Mouse (Mus musculus): ENCODE results near the gene Gm614. TPM values are rescaled to one million over a fixed set of nuclear protein-coding genes. Genes with fewer than 3 reads are reported as not detected.

The Gm614 gene
- total and polyA plus RNA-seq, 2 experiments from 2014 or later = not detected

GRCm38 (mm10) chrX:101260441-101261325 is 3.1 kb downstream of the Gm614 start:
- Histone ChIP-seq H3K9ac (replicated peaks; ENCODE audit: low read length) (no peak overlapping the region), H3K4me1 (ENCODE audit: insufficient read depth, low read length) (no peaks in the 10 kb centered on the region), H3K9me3 (ENCODE audit: low read length) (no peaks in the 10 kb centered on the region), H3K4me3 (ENCODE audit: low read length) (no peak overlapping the region), H3K4me2 (ENCODE audit: low read depth, low read length) (no peak overlapping the region), H3K27ac (no peak overlapping the region), H3K27me3 (ENCODE audit: insufficient read depth, low read length) (no peaks in the 10 kb centered on the region), H3K36me3 (ENCODE audit: insufficient read depth, low read length) (no peaks in the 10 kb centered on the region)
- DNase-seq (ENCODE audit: low spot score) = peak; percentile 6
- peak; percentile 43; the same call in 1 of the 2 replicates for ATAC-seq
- TF ChIP-seq CTCF (IDR thresholded peaks at IDR 0.05; ENCODE audit: low read depth) = no peak
- WGBS = 35% methylated on average over 9 of the region's 13 CpGs

GRCm38 (mm10) chrX:101256603-101257002 is 7.2 kb downstream of the Gm614 start:
- H3K27me3 ChIP-seq (ENCODE audit: insufficient read depth, low read length) = no peaks in the 10 kb centered on the region
- TF ChIP-seq CTCF (IDR thresholded peaks at IDR 0.05; ENCODE audit: low read depth) = no peak; the same call in 1 of the 2 replicates
- no peak overlapping the region for H3K4me2 ChIP-seq (ENCODE audit: low read depth, low read length)
- no peak overlapping the region for H3K27ac ChIP-seq
- no peaks in the 10 kb centered on the region for H3K4me1 ChIP-seq (ENCODE audit: insufficient read depth, low read length)
- no peak overlapping the region for H3K4me3 ChIP-seq (ENCODE audit: low read length)
- 85% methylated on average over 13 of the region's 13 CpGs for WGBS
- H3K9me3 ChIP-seq (ENCODE audit: low read length) = no peaks in the 10 kb centered on the region
- ATAC-seq (no peak), DNase-seq (ENCODE audit: low spot score) (peak; percentile 3)
- no peaks in the 10 kb centered on the region for H3K36me3 ChIP-seq (ENCODE audit: insufficient read depth, low read length)
- no peak overlapping the region for H3K9ac ChIP-seq (replicated peaks; ENCODE audit: low read length)

GRCm38 (mm10) chrX:101254740-101255139 is 9.1 kb downstream of the Gm614 start:
- Histone ChIP-seq H3K9me3 (ENCODE audit: low read length) (no peaks in the 10 kb centered on the region), H3K27me3 (ENCODE audit: insufficient read depth, low read length) (no peaks in the 10 kb centered on the region), H3K4me1 (ENCODE audit: insufficient read depth, low read length) (no peaks in the 10 kb centered on the region), H3K4me3 (ENCODE audit: low read length) (peak overlapping the region; percentile 48), H3K9ac (replicated peaks; ENCODE audit: low read length) (peak overlapping the region; percentile 40), H3K36me3 (ENCODE audit: insufficient read depth, low read length) (no peaks in the 10 kb centered on the region), H3K4me2 (ENCODE audit: low read depth, low read length) (peak overlapping the region; percentile 68), H3K27ac (no peak overlapping the region)
- TF ChIP-seq CTCF (IDR thresholded peaks at IDR 0.05; ENCODE audit: low read depth) = no peak
- ATAC-seq (peak; percentile 27), DNase-seq (ENCODE audit: low spot score) (no peak)
- WGBS = 32% methylated on average over 26 of the region's 26 CpGs

GRCm38 (mm10) chrX:101253952-101254729 is 9.7 kb downstream of the Gm614 start, which contains the start of gene Foxo4:
TSS of gene Foxo4 (plus strand) at chrX:101254528.
- 33% methylated on average over 47 of the region's 47 CpGs for WGBS
- Histone ChIP-seq H3K4me3 (ENCODE audit: low read length) (peak within 1 kb of the TSS; percentile 48), H3K4me1 (ENCODE audit: insufficient read depth, low read length) (no peaks in the 10 kb centered on the region), H3K9ac (replicated peaks; ENCODE audit: low read length) (peak within 1 kb of the TSS; percentile 40), H3K27me3 (ENCODE audit: insufficient read depth, low read length) (no peaks in the 10 kb centered on the region), H3K36me3 (ENCODE audit: insufficient read depth, low read length) (no peaks in the 10 kb centered on the region), H3K9me3 (ENCODE audit: low read length) (no peaks in the 10 kb centered on the region), H3K4me2 (ENCODE audit: low read depth, low read length) (peak within 1 kb of the TSS; percentile 68), H3K27ac (no peak within 1 kb of the TSS)
- TF ChIP-seq CTCF (IDR thresholded peaks at IDR 0.05; ENCODE audit: low read depth) = no peak
- ATAC-seq (peak; percentile 93), DNase-seq (ENCODE audit: low spot score) (peak; percentile 93)

- ATAC-seq (no peak), DNase-seq (ENCODE audit: low spot score) (no peak)
- Histone ChIP-seq H3K4me1 (ENCODE audit: insufficient read depth, low read length) (no peaks in the 10 kb centered on the region), H3K27me3 (ENCODE audit: insufficient read depth, low read length) (no peaks in the 10 kb centered on the region), H3K27ac (no peak overlapping the region), H3K36me3 (ENCODE audit: insufficient read depth, low read length) (no peaks in the 10 kb centered on the region), H3K4me2 (ENCODE audit: low read depth, low read length) (no peak overlapping the region), H3K4me3 (ENCODE audit: low read length) (no peak overlapping the region), H3K9me3 (ENCODE audit: low read length) (no peaks in the 10 kb centered on the region), H3K9ac (replicated peaks; ENCODE audit: low read length) (no peak overlapping the region)
- TF ChIP-seq CTCF (IDR thresholded peaks at IDR 0.05; ENCODE audit: low read depth) = no peak
- WGBS = 33% methylated on average over 1 of the region's 1 CpGs
Measured at GRCm38 (mm10) chrX:101245011-101245410, 18.8 kb downstream of the Gm614 start.

- Histone ChIP-seq H3K4me1 (ENCODE audit: insufficient read depth, low read length) (no peaks in the 10 kb centered on the region), H3K9me3 (ENCODE audit: low read length) (no peaks in the 10 kb centered on the region), H3K36me3 (ENCODE audit: insufficient read depth, low read length) (no peaks in the 10 kb centered on the region), H3K4me3 (ENCODE audit: low read length) (peak overlapping the region; percentile 53), H3K27me3 (ENCODE audit: insufficient read depth, low read length) (no peaks in the 10 kb centered on the region), H3K4me2 (ENCODE audit: low read depth, low read length) (peak overlapping the region; percentile 49), H3K9ac (replicated peaks; ENCODE audit: low read length) (no peak overlapping the region), H3K27ac (0 out of 2 replicates have a peak overlapping the region, but pooled peaks have one; percentile 20)
- WGBS = 37% methylated on average over 7 of the region's 7 CpGs
- no peak for TF ChIP-seq CTCF (IDR thresholded peaks at IDR 0.05; ENCODE audit: low read depth)
- DNase-seq (ENCODE audit: low spot score) (no peak), ATAC-seq (no peak)
Measured at GRCm38 (mm10) chrX:101222796-101223162, 41.0 kb downstream of the Gm614 start.

All from hindbrain, postnatal 0 days (tissue).